Mouse (Mus musculus): Measurements from ENCODE around the gene Eddm3b. TPM values are rescaled to one million over a fixed set of nuclear protein-coding genes. Genes with fewer than 3 reads are reported as not detected.
"Not testable (repeated sequence)": the region's sequence is repeated elsewhere in the genome, so short reads cannot be mapped to it uniquely, and the experiment has no call there.

The Eddm3b gene
- polyA plus RNA-seq, 1 experiment from 2014 or later = 2.0 TPM

GRCm38 (mm10) chr14:51156736-51157068 is 42.5 kb downstream of the Eddm3b start:
- TF ChIP-seq CTCF (IDR thresholded peaks at IDR 0.05; ENCODE audit: low read depth) = no peak
- ATAC-seq (replicated peaks; ENCODE audit: low FRiP score, low read depth) (no peak), DNase-seq (ENCODE audit: low spot score) (no peak)
- WGBS = 8% methylated on average over 4 of the region's 4 CpGs
- H3K36me3 ChIP-seq (ENCODE audit: insufficient read depth, low read length) = no peaks in the 10 kb centered on the region
- H3K4me3 ChIP-seq (replicated peaks; ENCODE audit: low read depth, low read length) = no peak overlapping the region
- no peaks in the 10 kb centered on the region for H3K4me1 ChIP-seq (replicated peaks; ENCODE audit: insufficient read depth, low read length)
- H3K27me3 ChIP-seq (ENCODE audit: insufficient read depth, low read length) = no peaks in the 10 kb centered on the region
- no peak overlapping the region for H3K9ac ChIP-seq (ENCODE audit: low read depth, low read length)
- no peak overlapping the region for H3K27ac ChIP-seq
- H3K4me2 ChIP-seq (ENCODE audit: low read length) = no peak overlapping the region
- H3K9me3 ChIP-seq (replicated peaks; ENCODE audit: low read length) = no peaks in the 10 kb centered on the region

- H3K4me3 ChIP-seq (replicated peaks; ENCODE audit: low read depth, low read length) = no peak overlapping the region
- H3K27me3 ChIP-seq (ENCODE audit: insufficient read depth, low read length) = no peaks in the 10 kb centered on the region
- no peak overlapping the region for H3K9ac ChIP-seq (ENCODE audit: low read depth, low read length)
- no peak for TF ChIP-seq CTCF (IDR thresholded peaks at IDR 0.05; ENCODE audit: low read depth)
- no peaks in the 10 kb centered on the region for H3K9me3 ChIP-seq (replicated peaks; ENCODE audit: low read length)
- DNase-seq (ENCODE audit: low spot score) (no peak), ATAC-seq (replicated peaks; ENCODE audit: low FRiP score, low read depth) (no peak)
- H3K27ac ChIP-seq = no peak overlapping the region
- no peaks in the 10 kb centered on the region for H3K36me3 ChIP-seq (ENCODE audit: insufficient read depth, low read length)
- H3K4me2 ChIP-seq (ENCODE audit: low read length) = no peak overlapping the region
- H3K4me1 ChIP-seq (replicated peaks; ENCODE audit: insufficient read depth, low read length) = no peaks in the 10 kb centered on the region
- WGBS = 83% methylated on average over 1 of the region's 1 CpGs
Observed at GRCm38 (mm10) chr14:51157072-51157471, 42.8 kb downstream of the Eddm3b start.

- H3K36me3 ChIP-seq (ENCODE audit: insufficient read depth, low read length); H3K4me1 ChIP-seq (replicated peaks; ENCODE audit: insufficient read depth, low read length); ATAC-seq (replicated peaks; ENCODE audit: low FRiP score, low read depth); H3K27ac ChIP-seq; H3K27me3 ChIP-seq (ENCODE audit: insufficient read depth, low read length); H3K9me3 ChIP-seq (replicated peaks; ENCODE audit: low read length); DNase-seq (ENCODE audit: low spot score); H3K9ac ChIP-seq (ENCODE audit: low read depth, low read length); H3K4me3 ChIP-seq (replicated peaks; ENCODE audit: low read depth, low read length); H3K4me2 ChIP-seq (ENCODE audit: low read length): not testable (repeated sequence)
- WGBS = 96% methylated on average over 3 of the region's 3 CpGs
Observed at GRCm38 (mm10) chr14:51161976-51162375, 47.8 kb downstream of the Eddm3b start, which contains the start of gene Rnase2b. Gene Rnase2b, plus strand, starts transcription at chr14:51162260.

GRCm38 (mm10) chr14:51163323-51163722 is 49.1 kb downstream of the Eddm3b start:
- H3K9me3 ChIP-seq (replicated peaks; ENCODE audit: low read length); H3K36me3 ChIP-seq (ENCODE audit: insufficient read depth, low read length); H3K9ac ChIP-seq (ENCODE audit: low read depth, low read length); H3K27ac ChIP-seq; H3K4me2 ChIP-seq (ENCODE audit: low read length); H3K4me1 ChIP-seq (replicated peaks; ENCODE audit: insufficient read depth, low read length); ATAC-seq (replicated peaks; ENCODE audit: low FRiP score, low read depth); H3K4me3 ChIP-seq (replicated peaks; ENCODE audit: low read depth, low read length); DNase-seq (ENCODE audit: low spot score); H3K27me3 ChIP-seq (ENCODE audit: insufficient read depth, low read length): not testable (repeated sequence)
- WGBS = 64% methylated on average over 6 of the region's 6 CpGs

GRCm38 (mm10) chr14:51165435-51165834 is 51.2 kb downstream of the Eddm3b start:
- no peaks in the 10 kb centered on the region for H3K9me3 ChIP-seq (replicated peaks; ENCODE audit: low read length)
- H3K27me3 ChIP-seq (ENCODE audit: insufficient read depth, low read length) = no peaks in the 10 kb centered on the region
- no peak overlapping the region for H3K4me2 ChIP-seq (ENCODE audit: low read length)
- H3K9ac ChIP-seq (ENCODE audit: low read depth, low read length) = no peak overlapping the region
- H3K36me3 ChIP-seq (ENCODE audit: insufficient read depth, low read length) = no peaks in the 10 kb centered on the region
- DNase-seq (ENCODE audit: low spot score) = no peak
- H3K4me1 ChIP-seq (replicated peaks; ENCODE audit: insufficient read depth, low read length) = no peaks in the 10 kb centered on the region
- 94% methylated on average over 1 of the region's 1 CpGs for WGBS
- no peak overlapping the region for H3K27ac ChIP-seq
- no peak overlapping the region for H3K4me3 ChIP-seq (replicated peaks; ENCODE audit: low read depth, low read length)
- TF ChIP-seq CTCF (IDR thresholded peaks at IDR 0.05; ENCODE audit: low read depth) = no peak
- ATAC-seq (replicated peaks; ENCODE audit: low FRiP score, low read depth) = no peak

GRCm38 (mm10) chr14:51166068-51166467 is 51.8 kb downstream of the Eddm3b start:
- H3K27me3 ChIP-seq (ENCODE audit: insufficient read depth, low read length) = no peaks in the 10 kb centered on the region
- no peak overlapping the region for H3K4me2 ChIP-seq (ENCODE audit: low read length)
- no peak for ATAC-seq (replicated peaks; ENCODE audit: low FRiP score, low read depth)
- H3K4me1 ChIP-seq (replicated peaks; ENCODE audit: insufficient read depth, low read length) = no peaks in the 10 kb centered on the region
- H3K27ac ChIP-seq = no peak overlapping the region
- no peak for DNase-seq (ENCODE audit: low spot score)
- H3K4me3 ChIP-seq (replicated peaks; ENCODE audit: low read depth, low read length) = no peak overlapping the region
- no peaks in the 10 kb centered on the region for H3K36me3 ChIP-seq (ENCODE audit: insufficient read depth, low read length)
- TF ChIP-seq CTCF (IDR thresholded peaks at IDR 0.05; ENCODE audit: low read depth) = no peak
- no peak overlapping the region for H3K9ac ChIP-seq (ENCODE audit: low read depth, low read length)
- no peaks in the 10 kb centered on the region for H3K9me3 ChIP-seq (replicated peaks; ENCODE audit: low read length)

Other genes with a start within 250 kb of the Eddm3b start
- gene Tep1, start 243.9 kb upstream of the Eddm3b start, polyA plus RNA-seq (2015; fragmentation: Nextera tagmentation; extraction: Ambion mirVana) = 8.4 and 10.9 TPM in 2 replicates
- gene Klhl33, start 216.9 kb upstream of the Eddm3b start, polyA plus RNA-seq (2015; fragmentation: Nextera tagmentation; extraction: Ambion mirVana) = 0.24 and 0.37 TPM in 2 replicates
- gene Osgep, start 189.5 kb upstream of the Eddm3b start, polyA plus RNA-seq (2015; fragmentation: Nextera tagmentation; extraction: Ambion mirVana) = 122 and 138 TPM in 2 replicates
- 211 and 212 TPM in 2 replicates for gene Apex1, start 189.5 kb upstream of the Eddm3b start, polyA plus RNA-seq (2015; fragmentation: Nextera tagmentation; extraction: Ambion mirVana)
- 49.5 and 52.6 TPM in 2 replicates for gene Pip4p1, start 183.6 kb upstream of the Eddm3b start, polyA plus RNA-seq (2015; fragmentation: Nextera tagmentation; extraction: Ambion mirVana)
- gene Pnp, start 183.3 kb upstream of the Eddm3b start, polyA plus RNA-seq (2015; fragmentation: Nextera tagmentation; extraction: Ambion mirVana) = 78.5 and 81.0 TPM in 2 replicates
- not detected in 2 replicates for gene Gm49342, start 169.9 kb upstream of the Eddm3b start, polyA plus RNA-seq (2015; fragmentation: Nextera tagmentation; extraction: Ambion mirVana)
- 0.79 and 1.1 TPM in 2 replicates for gene Pnp2, start 158.4 kb upstream of the Eddm3b start, polyA plus RNA-seq (2015; fragmentation: Nextera tagmentation; extraction: Ambion mirVana)
- gene Rnase10, start 106.7 kb upstream of the Eddm3b start, polyA plus RNA-seq (2015; fragmentation: Nextera tagmentation; extraction: Ambion mirVana) = 0.08 and 0.11 TPM in 2 replicates
- gene Rnase9, start 72.6 kb upstream of the Eddm3b start, polyA plus RNA-seq (2015; fragmentation: Nextera tagmentation; extraction: Ambion mirVana) = 0.11 TPM in 1 of 2 replicates, not detected in the other
- 0.27 TPM in 1 of 2 replicates, not detected in the other for gene Rnase11, start 64.3 kb upstream of the Eddm3b start, polyA plus RNA-seq (2015; fragmentation: Nextera tagmentation; extraction: Ambion mirVana)
- gene Rnase12, start 56.8 kb upstream of the Eddm3b start, polyA plus RNA-seq (2015; fragmentation: Nextera tagmentation; extraction: Ambion mirVana) = 10.3 and 11.1 TPM in 2 replicates
- gene Olfr750, start 40.0 kb upstream of the Eddm3b start, polyA plus RNA-seq (2015; fragmentation: Nextera tagmentation; extraction: Ambion mirVana) = not detected in 2 replicates
- 41.4 and 48.2 TPM in 2 replicates for gene Rnase4, start 23.3 kb upstream of the Eddm3b start, polyA plus RNA-seq (2015; fragmentation: Nextera tagmentation; extraction: Ambion mirVana)
- gene Ang, start 23.3 kb upstream of the Eddm3b start, polyA plus RNA-seq (2015; fragmentation: Nextera tagmentation; extraction: Ambion mirVana) = 6.7 and 7.5 TPM in 2 replicates
- gene Rnase6, start 9.5 kb downstream of the Eddm3b start, polyA plus RNA-seq (2015; fragmentation: Nextera tagmentation; extraction: Ambion mirVana) = 0.83 and 1.4 TPM in 2 replicates
- gene Rnase1, start 32.4 kb downstream of the Eddm3b start, polyA plus RNA-seq (2015; fragmentation: Nextera tagmentation; extraction: Ambion mirVana) = 0.51 and 1.0 TPM in 2 replicates
- gene Rnase2b, start 47.8 kb downstream of the Eddm3b start, polyA plus RNA-seq (2015; fragmentation: Nextera tagmentation; extraction: Ambion mirVana) = not detected in 2 replicates
- gene Ang2, start 84.7 kb downstream of the Eddm3b start, polyA plus RNA-seq (2015; fragmentation: Nextera tagmentation; extraction: Ambion mirVana) = not detected in 2 replicates
- gene Ear14, start 89.0 kb downstream of the Eddm3b start, polyA plus RNA-seq (2015; fragmentation: Nextera tagmentation; extraction: Ambion mirVana) = not detected in 2 replicates
- not detected in 2 replicates for gene Rnase2a, start 141.7 kb downstream of the Eddm3b start, polyA plus RNA-seq (2015; fragmentation: Nextera tagmentation; extraction: Ambion mirVana)
- gene Gm7247, start 247.3 kb downstream of the Eddm3b start, polyA plus RNA-seq (2015; fragmentation: Nextera tagmentation; extraction: Ambion mirVana) = not detected in 2 replicates

All from kidney, postnatal 0 days (tissue).